Mouse (Mus musculus): ENCODE data around the gene Gfod1.

Gfod1 gene

GRCm38 (mm10) chr13:43201033-43201432 lies 102.9 kb downstream of the Gfod1 start:
- DNase-seq (ENCODE audit: low read depth): no peak

GRCm38 (mm10) chr13:43200473-43200872 lies 103.5 kb downstream of the Gfod1 start:
- no peak for DNase-seq (ENCODE audit: low read depth)

DNA sequence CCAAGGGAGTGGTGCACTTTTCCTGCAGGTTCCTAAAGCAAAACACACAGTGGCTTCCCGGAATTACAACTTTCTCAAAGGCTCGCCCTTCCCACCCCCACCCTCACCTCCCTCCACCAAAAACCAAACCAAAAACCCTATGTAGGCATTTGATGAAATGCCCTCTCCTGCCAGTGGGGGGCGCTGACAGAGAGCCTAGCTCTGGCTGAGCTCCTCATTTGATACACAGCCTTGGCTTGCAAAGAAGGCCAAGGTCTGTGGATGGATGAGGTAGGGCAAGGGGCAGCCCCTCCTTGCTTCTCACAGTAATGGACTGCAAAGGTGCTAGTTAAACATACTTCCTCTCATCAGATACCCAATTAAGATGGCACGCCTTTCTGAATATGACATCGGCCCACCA lies 104.2 kb downstream of the Gfod1 start:
- peak; percentile 34 for DNase-seq (ENCODE audit: low read depth)

GRCm38 (mm10) chr13:43199282-43199681 lies 104.7 kb downstream of the Gfod1 start:
- no peak for DNase-seq (ENCODE audit: low read depth)

GRCm38 (mm10) chr13:43197187-43197586 lies 106.8 kb downstream of the Gfod1 start:
- DNase-seq (ENCODE audit: low read depth): no peak

DNA sequence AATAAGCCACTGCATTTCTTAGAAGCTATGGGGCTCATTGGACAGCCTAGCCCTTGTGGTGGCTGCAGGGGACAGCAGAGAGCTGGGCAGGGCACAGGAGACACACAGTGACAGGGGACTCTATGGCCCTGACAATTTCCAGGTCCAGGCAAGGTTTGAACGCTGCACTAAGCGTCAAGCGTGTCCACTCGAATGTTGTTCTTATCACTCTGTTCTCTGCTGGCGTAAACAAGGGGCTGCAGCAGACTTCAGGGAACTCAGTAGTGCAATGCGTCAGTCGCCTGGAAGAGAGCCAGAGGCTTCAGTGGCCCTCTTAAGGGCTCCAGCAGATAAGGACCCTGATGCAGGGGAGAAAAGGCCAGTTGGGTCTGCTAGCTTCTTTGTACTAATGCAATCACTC lies 108.0 kb downstream of the Gfod1 start:
- DNase-seq (ENCODE audit: low read depth): no peak

DNA sequence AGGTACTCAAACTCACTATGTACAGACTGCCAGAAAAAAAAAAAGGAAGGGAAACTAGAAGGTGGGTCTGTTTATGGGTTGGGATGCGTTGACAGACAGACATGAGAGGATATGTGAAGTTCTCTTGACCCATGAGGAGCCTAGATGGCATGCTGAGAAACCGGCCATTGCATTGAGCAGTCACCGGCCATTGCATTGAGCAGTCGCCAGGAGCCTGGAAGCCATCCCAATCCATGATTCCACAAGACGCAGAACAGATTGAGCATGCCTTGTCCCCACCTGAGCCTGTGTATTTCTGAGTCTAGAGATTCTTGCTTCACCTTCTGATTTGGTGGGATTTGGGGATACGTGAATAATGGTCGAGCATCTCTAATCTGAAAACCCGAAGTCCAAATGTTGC lies 110.0 kb downstream of the Gfod1 start:
- DNase-seq (ENCODE audit: low read depth): no peak

DNA sequence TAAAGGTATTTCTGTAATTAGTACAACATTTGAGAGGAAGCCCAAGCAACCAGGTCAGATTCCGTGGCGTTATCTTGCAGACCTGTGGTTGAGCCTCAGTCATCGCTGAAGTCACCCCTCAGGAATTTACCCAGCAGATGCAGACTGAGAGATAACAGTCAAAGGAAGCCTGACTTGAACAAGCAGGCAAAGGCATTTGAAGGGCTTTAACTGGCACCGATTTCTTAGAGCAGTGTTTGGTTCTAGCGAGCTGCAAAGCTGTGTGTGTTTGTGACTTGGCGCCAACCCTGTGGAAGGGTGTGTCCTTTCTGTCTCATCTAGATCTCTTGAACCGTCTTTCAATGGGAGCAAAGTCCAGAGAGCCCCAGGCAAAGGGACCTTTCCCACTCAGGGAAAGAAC lies 110.7 kb downstream of the Gfod1 start:
- DNase-seq (ENCODE audit: low read depth): peak; percentile 61

DNA sequence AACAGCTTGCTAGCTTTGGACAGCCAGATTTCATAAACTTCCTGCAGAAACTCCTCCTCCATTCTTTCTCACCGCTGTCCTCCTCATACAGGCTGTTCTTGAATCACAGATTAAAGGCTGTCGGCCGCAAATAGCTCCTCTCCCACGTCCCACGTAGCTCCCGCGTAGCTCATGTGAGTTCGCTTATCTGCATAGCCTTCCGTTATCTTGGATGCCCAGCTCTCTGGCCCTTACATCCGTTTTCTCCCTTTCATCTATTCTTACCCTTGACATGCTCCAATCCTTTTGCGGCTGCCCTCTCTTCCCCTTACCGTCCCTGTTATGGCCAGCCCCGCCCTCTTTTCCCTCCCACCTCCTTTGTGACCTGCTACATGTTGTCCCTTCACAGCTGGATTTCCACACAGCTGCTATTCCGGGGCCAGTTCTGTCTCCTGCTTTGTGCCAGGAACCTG lies 112.2 kb downstream of the Gfod1 start:
- no peak for DNase-seq (ENCODE audit: low read depth)

DNA sequence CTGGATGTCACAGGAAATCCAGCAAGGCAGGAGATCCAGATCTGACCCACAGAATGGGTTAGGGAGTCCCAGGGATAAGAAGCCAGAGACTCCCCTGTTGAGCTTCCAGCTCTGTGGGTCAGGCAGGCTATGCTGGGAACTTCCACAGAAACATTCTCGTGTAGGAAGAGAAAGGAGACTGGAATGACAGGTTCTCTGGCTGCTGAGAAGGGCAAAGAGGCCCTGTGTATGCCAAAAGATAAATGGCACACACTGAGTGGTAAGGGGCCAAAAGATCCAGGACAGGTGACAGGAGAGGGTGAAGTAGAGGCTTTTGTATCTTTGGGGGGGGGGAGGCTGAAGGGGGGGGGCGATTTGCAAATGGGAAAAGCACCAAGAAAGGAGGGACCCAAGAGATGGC lies 112.7 kb downstream of the Gfod1 start:
- no peak for DNase-seq (ENCODE audit: low read depth)

DNA sequence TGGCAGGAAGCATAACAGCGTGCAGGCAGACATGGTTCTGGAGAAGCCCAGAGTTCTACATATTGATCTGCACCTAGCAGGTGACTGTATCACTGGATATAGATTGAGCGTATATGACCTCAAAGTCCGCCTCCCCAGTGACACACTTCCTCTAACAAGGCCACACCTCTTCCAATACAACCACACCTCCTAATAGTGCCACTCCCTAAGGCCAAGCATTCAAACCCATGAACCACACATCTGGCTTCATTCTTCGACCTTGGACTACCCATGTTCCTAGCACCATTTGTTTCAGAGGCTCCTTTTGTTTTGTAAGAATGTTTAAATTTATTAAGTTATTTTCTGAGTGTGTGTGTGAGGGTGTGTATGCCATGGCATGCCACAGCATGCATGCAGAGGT lies 116.2 kb downstream of the Gfod1 start:
- no peak for DNase-seq (ENCODE audit: low read depth)

DNA sequence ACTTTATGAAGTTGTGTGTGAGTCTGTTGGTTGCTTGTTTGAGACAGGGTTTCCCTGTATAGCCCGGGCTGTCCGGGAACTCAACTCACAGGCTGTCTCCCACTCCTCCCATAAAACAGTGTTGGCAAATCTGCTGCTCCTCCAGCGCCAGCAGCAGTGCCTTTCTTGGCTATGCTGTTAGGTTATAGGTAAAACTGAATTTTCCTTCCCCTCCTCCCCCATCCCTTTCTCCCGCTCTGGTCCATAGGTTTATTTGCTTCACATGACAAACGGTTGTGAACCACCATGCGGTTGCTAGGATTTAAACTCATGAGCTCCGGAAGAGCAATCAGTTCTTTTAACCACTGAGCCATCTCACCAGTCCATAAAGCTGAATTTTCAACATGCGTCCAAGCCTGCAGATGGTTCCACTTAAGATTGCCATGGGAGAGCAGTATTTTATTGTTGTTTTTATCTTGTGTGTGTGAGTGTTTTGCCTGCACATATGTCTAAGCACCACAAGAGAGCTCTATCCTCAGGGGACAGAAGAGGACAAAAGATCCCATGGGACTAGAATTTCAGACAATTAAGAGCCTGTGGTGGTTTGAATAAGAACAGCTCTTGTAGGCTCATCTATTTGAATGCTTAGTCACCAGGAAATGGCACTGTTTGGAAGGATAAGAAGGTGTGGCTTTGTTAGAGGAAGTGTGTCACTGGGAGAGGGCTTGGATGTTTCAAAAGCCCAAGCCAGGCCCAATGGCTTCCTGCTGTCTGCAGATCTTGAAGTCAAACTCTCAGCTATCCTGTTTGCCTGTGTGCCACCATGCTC lies 120.5 kb downstream of the Gfod1 start:
- peak; percentile 39 for DNase-seq (ENCODE audit: low read depth)

DNA sequence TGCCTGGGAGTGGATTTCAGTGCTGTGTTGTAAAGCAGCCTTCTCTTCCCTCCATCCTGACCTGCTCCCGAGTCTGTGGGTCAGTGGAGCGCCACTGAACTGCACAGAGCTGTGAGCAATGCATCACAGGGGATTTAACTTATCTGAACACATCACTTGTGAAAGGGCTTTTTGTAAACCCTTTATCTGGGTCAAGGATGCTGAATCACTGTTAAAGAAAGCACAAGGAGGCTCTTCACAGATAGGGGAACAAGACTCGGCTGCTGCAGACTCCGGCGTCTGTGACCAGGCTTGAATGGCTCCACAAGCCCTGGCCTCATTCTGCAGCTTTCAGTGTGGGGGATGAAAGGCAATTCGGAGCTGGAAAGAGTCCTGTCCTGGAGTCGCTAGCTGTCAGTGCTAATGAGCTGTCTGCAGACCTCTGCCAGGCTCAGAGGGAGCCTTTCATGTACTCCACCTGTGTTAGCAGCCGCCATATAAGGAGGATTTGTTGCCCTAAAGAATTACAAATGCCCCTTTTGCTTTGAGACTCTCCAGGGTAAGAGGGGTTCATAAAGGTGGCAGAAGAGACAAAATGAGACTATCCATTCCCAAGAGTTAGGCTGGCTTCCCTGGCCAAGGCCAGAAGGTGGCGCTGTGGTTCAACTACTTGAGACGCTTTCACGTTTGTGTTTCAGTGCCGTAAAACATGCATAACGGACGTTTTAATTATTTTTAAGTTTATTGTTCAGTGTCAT lies 121.3 kb downstream of the Gfod1 start:
- peak; percentile 94 for DNase-seq (ENCODE audit: low read depth)

- DNase-seq (ENCODE audit: low read depth): no peak
Observed at GRCm38 (mm10) chr13:43181104-43181503, 122.9 kb downstream of the Gfod1 start.

DNA sequence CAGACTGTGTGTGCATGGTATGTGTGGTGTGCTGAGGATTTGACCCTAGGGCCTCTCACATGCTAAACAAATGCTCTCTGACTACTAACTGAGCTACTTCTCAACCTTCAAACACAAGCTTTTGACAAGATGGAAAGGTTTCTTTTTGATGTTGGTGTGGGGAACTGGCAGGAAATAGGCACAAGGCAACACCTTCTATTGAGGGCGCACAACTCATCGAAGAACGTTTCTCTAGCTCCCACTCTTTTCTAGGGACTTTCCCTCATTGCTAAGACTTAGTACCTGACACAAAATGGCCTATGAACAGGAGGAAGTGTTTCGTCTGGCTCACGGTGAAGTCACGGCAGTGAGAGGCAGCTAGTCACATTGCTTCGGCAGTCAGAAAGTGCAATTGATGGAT lies 126.7 kb downstream of the Gfod1 start:
- no peak for DNase-seq (ENCODE audit: low read depth)

GRCm38 (mm10) chr13:43176676-43177075 lies 127.3 kb downstream of the Gfod1 start:
- DNase-seq (ENCODE audit: low read depth): no peak

DNA sequence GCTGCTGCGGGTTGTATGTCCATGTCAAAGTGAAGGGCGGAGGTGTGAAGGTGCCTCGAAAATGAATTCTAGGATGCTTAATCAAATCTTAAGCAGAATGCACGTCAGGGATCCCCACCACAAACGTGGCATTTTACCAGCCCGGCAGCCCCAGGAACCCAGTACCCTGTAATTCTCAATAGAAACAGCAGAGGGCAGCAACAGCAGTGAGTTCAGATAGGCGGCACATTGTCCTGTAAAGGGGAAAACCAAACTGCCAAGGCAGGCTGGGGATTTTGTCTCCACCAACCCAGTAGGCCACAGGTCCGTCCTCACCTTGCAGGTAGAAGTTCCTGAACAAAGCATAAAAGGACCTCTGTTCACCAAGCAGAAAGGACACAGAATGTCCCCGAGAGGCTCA lies 130.7 kb downstream of the Gfod1 start:
- peak; percentile 86 for DNase-seq (ENCODE audit: low read depth)

GRCm38 (mm10) chr13:43172036-43172713 lies 131.8 kb downstream of the Gfod1 start:
- peak; percentile 59 for DNase-seq (ENCODE audit: low read depth)

DNA sequence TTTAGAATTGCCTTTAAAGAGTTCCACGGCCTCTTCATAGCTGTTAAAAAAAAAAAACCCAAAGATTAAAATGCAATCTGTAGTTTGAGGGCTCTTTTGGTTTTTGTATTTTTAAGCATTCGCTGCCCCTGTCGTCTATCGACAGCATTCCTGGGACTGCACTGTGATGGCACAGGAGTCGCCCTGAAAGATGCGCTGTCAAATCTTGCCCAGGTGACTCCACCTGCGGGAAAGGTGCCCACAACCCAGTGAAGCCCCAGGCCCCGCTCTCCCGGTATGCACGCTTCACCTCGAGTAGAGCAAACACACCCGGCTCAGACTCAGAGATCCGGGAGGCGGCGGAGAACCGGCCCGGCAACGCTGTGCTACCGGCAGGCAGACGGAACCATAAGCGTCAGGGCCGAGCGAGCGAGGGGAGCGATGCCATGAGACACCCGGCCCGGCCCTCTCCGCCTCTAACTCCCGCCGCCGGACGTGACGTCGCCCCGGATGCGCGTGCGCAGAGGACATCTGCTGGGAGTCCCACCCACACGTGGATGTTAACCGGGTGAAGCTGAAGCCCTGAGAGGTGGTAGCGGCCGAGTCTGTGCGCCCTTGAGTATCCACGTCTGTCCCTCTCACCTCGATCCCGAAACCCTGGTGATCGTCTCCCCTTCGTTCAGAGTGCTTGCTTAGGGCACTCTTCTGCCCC lies 132.8 kb downstream of the Gfod1 start, which contains the start of gene Tbc1d7:
Tbc1d7 (minus strand) TSS at position 482 of the 691 bp plus-strand sequence.
- DNase-seq (ENCODE audit: low read depth): peak; percentile 97

DNA sequence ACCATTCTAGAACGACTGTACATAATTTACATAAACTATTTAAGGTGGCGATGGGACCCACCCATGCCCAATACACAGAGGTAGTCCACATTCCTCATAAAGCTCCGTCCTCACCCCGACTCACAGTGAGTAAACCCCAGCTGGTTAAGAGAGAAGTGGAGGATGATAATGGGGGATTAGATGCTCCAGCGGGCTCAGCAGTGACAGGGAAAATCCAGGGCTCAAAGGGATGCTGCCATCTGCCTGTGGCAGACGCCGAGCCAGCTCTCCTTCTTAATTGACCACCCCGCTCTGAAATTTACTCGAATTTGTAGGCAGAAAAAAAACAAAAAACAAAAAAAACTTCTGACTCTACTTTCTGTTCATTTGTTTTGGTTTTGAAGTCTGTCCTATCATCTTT lies 136.3 kb downstream of the Gfod1 start:
- DNase-seq (ENCODE audit: low read depth): no peak

GRCm38 (mm10) chr13:43159429-43159828 lies 144.5 kb downstream of the Gfod1 start:
- no peak for DNase-seq (ENCODE audit: low read depth)

DNA sequence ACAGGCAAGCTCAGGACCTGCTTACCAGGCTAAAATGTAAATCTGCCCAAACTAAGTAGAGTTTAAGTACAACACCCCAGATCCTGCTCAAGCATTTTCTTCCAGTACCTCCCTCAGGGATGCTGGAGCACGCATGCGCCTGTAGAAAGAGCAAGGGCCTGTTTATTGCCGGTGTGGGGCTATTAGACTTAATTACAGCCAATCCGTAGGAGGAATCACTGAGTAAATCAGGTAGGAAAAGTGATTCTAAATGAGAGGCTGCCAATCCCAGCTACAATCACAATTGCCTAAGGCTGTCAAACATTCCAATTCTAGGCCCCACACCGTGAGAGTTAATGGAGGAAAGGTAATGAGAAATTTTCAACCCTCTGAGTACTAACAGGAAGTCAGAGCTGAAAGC lies 145.7 kb downstream of the Gfod1 start:
- no peak for DNase-seq (ENCODE audit: low read depth)
